Mouse (Mus musculus) naive thymus-derived CD4-positive, alpha-beta T cell, adult 5 months (primary cell): Measurements from ENCODE around the gene Lrrc37a. TPM values are rescaled to one million over a fixed set of nuclear protein-coding genes. Genes with fewer than 3 reads are reported as not detected.

Source experiments
- polyA plus RNA-seq: library from polyadenylated mRNA; unstranded; fragments of 100-300 nt; shearing (Covaris generic); gene quantifications from one replicate; pipeline ENCODE4 v1.2.1, GENCODE M21; 2017

Gene Lrrc37a
- polyA plus RNA-seq, result not detected

DNA sequence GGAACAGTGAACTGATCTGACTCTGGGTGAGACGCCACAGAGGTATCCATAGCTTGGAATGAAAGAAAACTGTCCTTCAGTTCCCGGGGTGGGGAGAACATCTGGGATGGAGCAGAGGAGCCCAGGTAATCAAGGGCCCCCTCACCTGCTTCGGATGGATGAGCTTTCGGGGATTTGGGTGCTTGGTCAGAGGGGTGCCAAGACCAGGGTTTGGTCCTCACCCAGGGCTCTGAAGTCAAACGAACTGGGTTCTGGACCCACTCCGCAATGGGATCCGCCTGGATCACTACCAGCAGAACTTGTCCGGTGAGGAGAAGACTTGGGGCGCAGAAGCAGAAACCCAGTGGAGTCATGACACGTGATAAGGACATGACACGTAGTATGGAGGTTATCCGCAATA, at the start of gene Lrrc37a:
Gene Lrrc37a (minus strand): TSS at position 101 of the 400 bp plus-strand sequence.

DNA sequence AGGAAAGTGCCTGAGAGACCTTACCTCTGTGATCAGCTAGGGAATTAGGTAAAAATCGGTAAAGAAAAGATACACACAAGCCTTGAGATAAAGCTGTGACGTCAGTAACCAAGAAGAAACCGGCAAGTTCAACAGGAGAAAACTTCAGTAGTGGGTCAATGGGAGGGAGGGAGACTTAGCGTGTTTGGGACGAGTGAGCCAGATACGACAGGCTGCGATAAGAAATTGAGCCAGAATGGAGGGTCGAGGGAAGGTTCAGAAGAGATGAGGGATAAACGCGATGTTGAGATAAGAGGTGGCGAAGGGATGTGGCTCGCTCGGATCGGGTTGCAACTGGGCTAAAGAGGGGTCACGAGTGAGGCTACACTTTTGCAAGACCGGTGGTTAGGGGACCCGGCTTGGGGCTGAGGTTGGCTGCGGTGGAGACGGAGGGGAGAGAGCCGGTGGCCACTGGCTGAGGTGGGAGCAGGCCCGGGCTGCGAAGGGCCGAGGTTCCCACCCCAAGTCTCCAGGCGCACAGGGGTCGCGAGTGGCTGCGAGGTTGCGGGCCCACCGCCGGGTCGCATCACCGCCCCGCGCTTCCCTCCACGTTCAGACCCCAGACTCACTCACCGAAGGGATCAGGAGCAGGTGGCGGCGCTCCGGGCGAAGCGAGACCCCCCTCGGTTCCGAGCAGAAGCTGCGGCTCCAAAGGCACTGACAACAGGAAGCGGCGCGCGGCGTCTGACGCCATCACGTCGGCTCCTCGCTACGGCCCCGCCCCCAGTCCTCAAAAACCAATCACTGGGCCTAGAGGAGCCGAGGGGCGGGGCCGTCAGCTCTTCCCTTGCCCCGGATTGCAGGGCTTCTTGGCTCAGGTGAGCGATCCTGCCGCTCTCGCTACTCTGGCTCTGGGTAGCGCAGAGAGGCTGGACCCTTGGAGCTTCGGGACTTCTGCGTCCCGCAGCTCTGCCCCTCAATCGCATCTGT, 92.1 kb downstream of the Lrrc37a start, which contains the start of gene Plekhm1:
Gene Plekhm1 (minus strand): TSS at position 707 of the 969 bp plus-strand sequence.

Other genes starting within 250 kb of the Lrrc37a start
- 133 TPM for gene Map3k14, start 237.1 kb downstream of the Lrrc37a start, polyA plus RNA-seq
- 59.8 TPM for gene Arhgap27, start 140.9 kb downstream of the Lrrc37a start, polyA plus RNA-seq
- gene Plekhm1, start 91.9 kb downstream of the Lrrc37a start, polyA plus RNA-seq, result 40.3 TPM
- not detected for gene Gm884, start 116.5 kb upstream of the Lrrc37a start, polyA plus RNA-seq
- not detected for gene Lyzl6, start 134.3 kb upstream of the Lrrc37a start, polyA plus RNA-seq
- gene Rprml, start 145.0 kb upstream of the Lrrc37a start, polyA plus RNA-seq, result not detected
- 93.0 TPM for gene Gosr2, start 193.3 kb upstream of the Lrrc37a start, polyA plus RNA-seq
- not detected for gene Wnt9b, start 245.2 kb upstream of the Lrrc37a start, polyA plus RNA-seq